Mouse (Mus musculus): Measurements from ENCODE around the gene Sec24a. TPM values are rescaled to one million over a fixed set of nuclear protein-coding genes. Genes with fewer than 3 reads are reported as not detected.

The Sec24a gene
- total RNA-seq, 1 experiment, result 10.9 TPM

- H3K36me3 ChIP-seq (ENCODE audit: control insufficient read depth, insufficient read depth, low read length, poor library complexity, severe bottlenecking), result peaks cover 4% of the 10 kb centered on the region; the same call in 1 of the 2 replicates
- in situ Hi-C loops (cut with MboI; ENCODE audit: low sequenced_read_pairs in 2 of 2, unreplicated experiment in 2 of 2), result no loop called here
- TF ChIP-seq CHD2 (IDR thresholded peaks at IDR 0.05; ENCODE audit: low read depth, low read length) (no peak), HCFC1 (IDR thresholded peaks at IDR 0.05; ENCODE audit: borderline replicate concordance, insufficient read depth, low read length) (no peak), MAFK (IDR thresholded peaks at IDR 0.05; ENCODE audit: insufficient read depth, low read depth, low read length) (no peak), ZNF384 (IDR thresholded peaks at IDR 0.05; ENCODE audit: low read depth, low read length) (no peak), ZC3H11A (IDR thresholded peaks at IDR 0.05; ENCODE audit: borderline replicate concordance, low read depth, low read length) (no peak)
- H3K27ac ChIP-seq (ENCODE audit: insufficient read depth, low read depth, low read length, poor library complexity, severe bottlenecking), result no peak overlapping the region
- H3K9me3 ChIP-seq (ENCODE audit: control insufficient read depth, insufficient read depth, low read depth, low read length), result no peaks in the 10 kb centered on the region
- DNase-seq (ENCODE audit: low read depth, low spot score), result no peak
- H3K4me3 ChIP-seq (ENCODE audit: insufficient read depth in 1 of 2, low read depth in 1 of 2, low read length in 2 of 2, poor library complexity in 1 of 2, severe bottlenecking in 1 of 2), result no peak overlapping the region
- no peak overlapping the region for H3K9ac ChIP-seq (ENCODE audit: insufficient read depth, low read depth, low read length, poor library complexity, severe bottlenecking)
- H3K4me1 ChIP-seq (ENCODE audit: control insufficient read depth in 2 of 2, insufficient read depth in 2 of 2, low read length in 2 of 2, poor library complexity in 1 of 2), result no peaks in the 10 kb centered on the region
Observed at GRCm38 (mm10) chr11:51777478-51777877, 14.0 kb upstream of the Sec24a start.

GRCm38 (mm10) chr11:51775507-51775906, 12.1 kb upstream of the Sec24a start:
- Histone ChIP-seq H3K36me3 (ENCODE audit: control insufficient read depth, insufficient read depth, low read length, poor library complexity, severe bottlenecking) (peaks cover 3% of the 10 kb centered on the region; the same call in 1 of the 2 replicates), H3K4me3 (ENCODE audit: insufficient read depth in 1 of 2, low read depth in 1 of 2, low read length in 2 of 2, poor library complexity in 1 of 2, severe bottlenecking in 1 of 2) (no peak overlapping the region), H3K27ac (ENCODE audit: insufficient read depth, low read depth, low read length, poor library complexity, severe bottlenecking) (no peak overlapping the region), H3K4me1 (ENCODE audit: control insufficient read depth in 2 of 2, insufficient read depth in 2 of 2, low read length in 2 of 2, poor library complexity in 1 of 2) (no peaks in the 10 kb centered on the region), H3K9ac (ENCODE audit: insufficient read depth, low read depth, low read length, poor library complexity, severe bottlenecking) (no peak overlapping the region), H3K9me3 (ENCODE audit: control insufficient read depth, insufficient read depth, low read depth, low read length) (no peaks in the 10 kb centered on the region)
- TF ChIP-seq ZNF384 (IDR thresholded peaks at IDR 0.05; ENCODE audit: low read depth, low read length) (no peak), CHD2 (IDR thresholded peaks at IDR 0.05; ENCODE audit: low read depth, low read length) (no peak), MAFK (IDR thresholded peaks at IDR 0.05; ENCODE audit: insufficient read depth, low read depth, low read length) (no peak), ZC3H11A (IDR thresholded peaks at IDR 0.05; ENCODE audit: borderline replicate concordance, low read depth, low read length) (no peak)
- in situ Hi-C loops (cut with MboI; ENCODE audit: low sequenced_read_pairs in 2 of 2, unreplicated experiment in 2 of 2), result no loop called here
- no peak for DNase-seq (ENCODE audit: low read depth, low spot score)

- Histone ChIP-seq H3K27ac (ENCODE audit: insufficient read depth, low read depth, low read length, poor library complexity, severe bottlenecking) (no peak overlapping the region), H3K9me3 (ENCODE audit: control insufficient read depth, insufficient read depth, low read depth, low read length) (no peaks in the 10 kb centered on the region), H3K4me1 (ENCODE audit: control insufficient read depth in 2 of 2, insufficient read depth in 2 of 2, low read length in 2 of 2, poor library complexity in 1 of 2) (0 out of 4 replicates have a peak, but pooled peaks cover 0 to 1% of the 10 kb centered on the region in 2 experiments), H3K4me3 (ENCODE audit: insufficient read depth in 1 of 2, low read depth in 1 of 2, low read length in 2 of 2, poor library complexity in 1 of 2, severe bottlenecking in 1 of 2) (no peak overlapping the region), H3K9ac (ENCODE audit: insufficient read depth, low read depth, low read length, poor library complexity, severe bottlenecking) (no peak overlapping the region), H3K36me3 (ENCODE audit: control insufficient read depth, insufficient read depth, low read length, poor library complexity, severe bottlenecking) (no peaks in the 10 kb centered on the region; the same call in 1 of the 2 replicates)
- in situ Hi-C loops (cut with MboI; ENCODE audit: low sequenced_read_pairs in 2 of 2, unreplicated experiment in 2 of 2), result no loop called here
- no peak for DNase-seq (ENCODE audit: low read depth, low spot score)
- TF ChIP-seq ZC3H11A (IDR thresholded peaks at IDR 0.05; ENCODE audit: borderline replicate concordance, low read depth, low read length), result no peak
- TF ChIP-seq HCFC1 (IDR thresholded peaks at IDR 0.05; ENCODE audit: borderline replicate concordance, insufficient read depth, low read length), result no peak
Observed at GRCm38 (mm10) chr11:51768296-51768695, 4.9 kb upstream of the Sec24a start.

- Histone ChIP-seq H3K9me3 (ENCODE audit: control insufficient read depth, insufficient read depth, low read depth, low read length) (no peaks in the 10 kb centered on the region), H3K36me3 (ENCODE audit: control insufficient read depth, insufficient read depth, low read length, poor library complexity, severe bottlenecking) (no peaks in the 10 kb centered on the region; the same call in 1 of the 2 replicates), H3K4me1 (ENCODE audit: control insufficient read depth in 2 of 2, insufficient read depth in 2 of 2, low read length in 2 of 2, poor library complexity in 1 of 2) (0 out of 4 replicates have a peak, but pooled peaks cover 0 to 1% of the 10 kb centered on the region in 2 experiments), H3K4me3 (ENCODE audit: insufficient read depth in 1 of 2, low read depth in 1 of 2, low read length in 2 of 2, poor library complexity in 1 of 2, severe bottlenecking in 1 of 2) (no peak overlapping the region), H3K27ac (ENCODE audit: insufficient read depth, low read depth, low read length, poor library complexity, severe bottlenecking) (no peak overlapping the region), H3K9ac (ENCODE audit: insufficient read depth, low read depth, low read length, poor library complexity, severe bottlenecking) (no peak overlapping the region)
- in situ Hi-C loops (cut with MboI; ENCODE audit: low sequenced_read_pairs in 2 of 2, unreplicated experiment in 2 of 2), result no loop called here
- TF ChIP-seq CHD2 (IDR thresholded peaks at IDR 0.05; ENCODE audit: low read depth, low read length), result no peak
- TF ChIP-seq ZNF384 (IDR thresholded peaks at IDR 0.05; ENCODE audit: low read depth, low read length), result no peak
- no peak for TF ChIP-seq HCFC1 (IDR thresholded peaks at IDR 0.05; ENCODE audit: borderline replicate concordance, insufficient read depth, low read length)
- no peak for TF ChIP-seq MAFK (IDR thresholded peaks at IDR 0.05; ENCODE audit: insufficient read depth, low read depth, low read length)
- no peak for TF ChIP-seq ZC3H11A (IDR thresholded peaks at IDR 0.05; ENCODE audit: borderline replicate concordance, low read depth, low read length)
- no peak for DNase-seq (ENCODE audit: low read depth, low spot score)
Observed at GRCm38 (mm10) chr11:51767579-51768220, 4.3 kb upstream of the Sec24a start.
